Mouse (Mus musculus) left cerebral cortex, postnatal 4 days (tissue): ENCODE results near the gene Mybbp1a. TPM values are rescaled to one million over a fixed set of nuclear protein-coding genes. Genes with fewer than 3 reads are reported as not detected.

Source experiments
- DNase-seq: peaks from one replicate; pipeline ENCODE4 v3.0.0-alpha.2; 2022
- intact Hi-C: fragments of 180-260 bp; cut with DNase I; formaldehyde crosslinking; loops from one replicate; pipeline ENCODE4 v1.15.1; 2025
- total RNA-seq, 2 experiments: library from RNA; stranded (reverse); gene quantifications; 2 replicates each; pipeline ENCODE4 v1.2.3; 2021

Gene Mybbp1a
- total RNA-seq, 2 experiments from 2014 or later: 68.3 to 77.3 TPM

- intact Hi-C loops: no loop called here
- no peak for DNase-seq
Observed at GRCm38 (mm10) chr11:72496775-72497174, 55.6 kb downstream of the Mybbp1a start.

- DNase-seq: peak; percentile 69
- intact Hi-C loops: no loop called here
Observed at GRCm38 (mm10) chr11:72497367-72497766, 56.2 kb downstream of the Mybbp1a start.

GRCm38 (mm10) chr11:72500139-72500538 is 59.0 kb downstream of the Mybbp1a start:
- intact Hi-C loops: no loop called here
- DNase-seq: no peak

Other genes with a start within 250 kb of the Mybbp1a start
- gene Gm43951, start 234.5 kb upstream of the Mybbp1a start, total RNA-seq: 10 to 100 TPM; 11.8 to 12.6 TPM
- gene 4933427D14Rik, start 233.9 kb upstream of the Mybbp1a start, total RNA-seq: 10 to 100 TPM; 36.3 to 37.6 TPM
- 10 to 100 TPM; 54.9 to 61.7 TPM for gene Txndc17, start 233.8 kb upstream of the Mybbp1a start, total RNA-seq
- gene Med31, start 225.8 kb upstream of the Mybbp1a start, total RNA-seq: 10 to 100 TPM; 13.8 to 14.6 TPM
- gene Slc13a5, start 174.1 kb upstream of the Mybbp1a start, total RNA-seq: 1 to 10 TPM; 7.2 to 9.8 TPM
- 1 to 10 TPM in 1 of 2 experiments, under 1 TPM in 1; 0.70 to 1.2 TPM for gene Xaf1, start 139.7 kb upstream of the Mybbp1a start, total RNA-seq
- gene Fbxo39, start 126.9 kb upstream of the Mybbp1a start, total RNA-seq: not detected
- 1 to 10 TPM; 1.6 to 2.1 TPM for gene Tekt1, start 78.9 kb upstream of the Mybbp1a start, total RNA-seq
- gene Smtnl2, start 29.6 kb upstream of the Mybbp1a start, total RNA-seq: 1 to 10 TPM; 9.6 to 9.9 TPM
- gene Ggt6, start 5.8 kb upstream of the Mybbp1a start, total RNA-seq: not detected
- 10 to 100 TPM; 36.5 to 37.0 TPM for gene Spns2, start 48.5 kb downstream of the Mybbp1a start, total RNA-seq
- under 1 TPM; 0.18 to 0.26 TPM for gene Spns3, start 109.2 kb downstream of the Mybbp1a start, total RNA-seq
- 10 to 100 TPM; 65.6 to 72.0 TPM for gene Ube2g1, start 165.9 kb downstream of the Mybbp1a start, total RNA-seq
- 10 to 100 TPM; 64.5 to 65.0 TPM for gene Ankfy1, start 248.7 kb downstream of the Mybbp1a start, total RNA-seq